Mouse (Mus musculus): ENCODE measurements around the gene Noc4l.

GRCm38 (mm10) chr5:110608941-110609340 lies 44.3 kb downstream of the Noc4l start:
- TF ChIP-seq CTCF (IDR thresholded peaks at IDR 0.05; ENCODE audit: low read depth, low read length) (no peak), GATA1 (IDR thresholded peaks at IDR 0.05; ENCODE audit: borderline replicate concordance, low read length) (no peak), GATA2 (IDR thresholded peaks at IDR 0.05; ENCODE audit: borderline replicate concordance, low read depth, low read length) (no peak), TAL1 (conservative IDR thresholded peaks at IDR 0.05; ENCODE audit: low read depth, low read length) (no peak), POLR2AphosphoS5 (IDR thresholded peaks at IDR 0.05; ENCODE audit: insufficient replicate concordance, low read depth, low read length) (no peak)

Data from G1E (cell line).